Mouse (Mus musculus): ENCODE results near the gene Nell1.
A peak's percentile ranks its signal among the peaks of the same experiment; 100 is the strongest.

Gene Nell1

GRCm38 (mm10) chr7:50543373-50543772 is 568.7 kb downstream of the Nell1 start:
- DNase-seq (ENCODE audit: low spot score in 2 of 2) = no peak

- DNase-seq (ENCODE audit: low spot score in 2 of 2) = no peak
Measured at GRCm38 (mm10) chr7:50549572-50549971, 574.9 kb downstream of the Nell1 start.

- peak; percentile 23 to 40 for DNase-seq (ENCODE audit: low spot score in 2 of 2)
Measured at GRCm38 (mm10) chr7:50551426-50551825, 576.8 kb downstream of the Nell1 start.

- no peak for DNase-seq (ENCODE audit: low spot score in 2 of 2)
Measured at GRCm38 (mm10) chr7:50562708-50563107, 588.0 kb downstream of the Nell1 start.

GRCm38 (mm10) chr7:50573841-50574240 is 599.2 kb downstream of the Nell1 start:
- no peak for DNase-seq (ENCODE audit: low spot score in 2 of 2)

GRCm38 (mm10) chr7:50588642-50589424 is 614.2 kb downstream of the Nell1 start:
- no peak for DNase-seq (ENCODE audit: low spot score in 2 of 2)

- no peak for DNase-seq (ENCODE audit: low spot score in 2 of 2)
Measured at GRCm38 (mm10) chr7:50598890-50599289, 624.2 kb downstream of the Nell1 start, which contains the start of gene 4933405O20Rik. Gene 4933405O20Rik (plus strand): TSS chr7:50599190.

GRCm38 (mm10) chr7:50614101-50614500 is 639.4 kb downstream of the Nell1 start:
- DNase-seq (ENCODE audit: low spot score in 2 of 2) = peak; percentile 33 to 55

- DNase-seq (ENCODE audit: low spot score in 2 of 2) = no peak
Measured at GRCm38 (mm10) chr7:50629186-50629585, 654.5 kb downstream of the Nell1 start.

- no peak for DNase-seq (ENCODE audit: low spot score in 2 of 2)
Measured at GRCm38 (mm10) chr7:50633147-50633546, 658.5 kb downstream of the Nell1 start.

GRCm38 (mm10) chr7:50672266-50672665 is 697.6 kb downstream of the Nell1 start:
- DNase-seq (ENCODE audit: low spot score in 2 of 2) = no peak

GRCm38 (mm10) chr7:50675444-50675843 is 700.8 kb downstream of the Nell1 start:
- no peak for DNase-seq (ENCODE audit: low spot score in 2 of 2)

GRCm38 (mm10) chr7:50677511-50677910 is 702.8 kb downstream of the Nell1 start:
- DNase-seq (ENCODE audit: low spot score in 2 of 2) = no peak

GRCm38 (mm10) chr7:50686337-50686736 is 711.7 kb downstream of the Nell1 start:
- DNase-seq (ENCODE audit: low spot score in 2 of 2) = no peak

- no peak for DNase-seq (ENCODE audit: low spot score in 2 of 2)
Measured at GRCm38 (mm10) chr7:50725166-50725565, 750.5 kb downstream of the Nell1 start.

GRCm38 (mm10) chr7:50730951-50731350 is 756.3 kb downstream of the Nell1 start:
- DNase-seq (ENCODE audit: low spot score in 2 of 2) = no peak

GRCm38 (mm10) chr7:50755516-50755915 is 780.9 kb downstream of the Nell1 start:
- no peak for DNase-seq (ENCODE audit: low spot score in 2 of 2)

- no peak for DNase-seq (ENCODE audit: low spot score in 2 of 2)
Measured at GRCm38 (mm10) chr7:50756409-50756808, 781.7 kb downstream of the Nell1 start.

GRCm38 (mm10) chr7:50773516-50773915 is 798.9 kb downstream of the Nell1 start:
- no peak for DNase-seq (ENCODE audit: low spot score in 2 of 2)

- DNase-seq (ENCODE audit: low spot score in 2 of 2) = no peak
Measured at GRCm38 (mm10) chr7:50781105-50781504, 806.4 kb downstream of the Nell1 start.

GRCm38 (mm10) chr7:50783652-50784051 is 809.0 kb downstream of the Nell1 start:
- DNase-seq (ENCODE audit: low spot score in 2 of 2) = no peak

GRCm38 (mm10) chr7:50826180-50826579 is 851.5 kb downstream of the Nell1 start:
- no peak for DNase-seq (ENCODE audit: low spot score in 2 of 2)

- no peak for DNase-seq (ENCODE audit: low spot score in 2 of 2)
Measured at GRCm38 (mm10) chr7:50832799-50833198, 858.1 kb downstream of the Nell1 start.

- no peak for DNase-seq (ENCODE audit: low spot score in 2 of 2)
Measured at GRCm38 (mm10) chr7:50842646-50843045, 868.0 kb downstream of the Nell1 start.

All from right cerebral cortex, postnatal 36 days (tissue).